Mouse (Mus musculus) MEL (cell line): ENCODE measurements around the gene Epyc. TPM values are rescaled to one million over a fixed set of nuclear protein-coding genes. Genes with fewer than 3 reads are reported as not detected.

ENCODE experiments used
- DNase-seq: peaks from one replicate; pipeline ENCODE4 v3.0.0; 2011; ENCODE audit warnings: low read depth, low spot score
- H3K27ac ChIP-seq: 2 replicates; pipeline ENCODE4 v1.5.1; 2012; ENCODE audit warnings: low read depth, mild to moderate bottlenecking, control low read depth, low read length, moderate library complexity; ENCODE audit not compliant: control insufficient read depth
- H3K27me3 ChIP-seq, 2 experiments: fragments of 150-350 bp in 1 of 2; sonication (generic) in 1 of 2; 2 replicates each; pipeline ENCODE4 v1.6.1; 2012; ENCODE audit warnings: low read length in 2 of 2, mild to moderate bottlenecking in 2 of 2, improper control_type of control experiment in 1 of 2, moderate library complexity in 1 of 2; ENCODE audit not compliant: insufficient read depth in 2 of 2, control insufficient read depth in 1 of 2
- H3K36me3 ChIP-seq, 2 experiments: 2 replicates each; pipeline ENCODE4 v1.6.1; 2012 to 2014; ENCODE audit warnings: low read length in 2 of 2, improper control_type of control experiment in 1 of 2, inconsistent platforms in 1 of 2, mild to moderate bottlenecking in 1 of 2; ENCODE audit not compliant: insufficient read depth in 2 of 2, control insufficient read depth in 1 of 2
- H3K4me1 ChIP-seq, 2 experiments: fragments of 150-350 bp in 1 of 2; sonication (generic) in 1 of 2; 2 replicates each; pipeline ENCODE4 v1.6.1; 2012; ENCODE audit warnings: low read length in 2 of 2, improper control_type of control experiment in 1 of 2, mild to moderate bottlenecking in 1 of 2; ENCODE audit not compliant: insufficient read depth in 2 of 2, control insufficient read depth in 1 of 2
- H3K4me3 ChIP-seq, 2 experiments: fragments of 150-350 bp in 1 of 2; sonication (generic) in 1 of 2; 2 replicates each; pipeline ENCODE4 v1.5.1; 2012; ENCODE audit warnings: low read depth in 2 of 2, low read length in 2 of 2, mild to moderate bottlenecking in 2 of 2, moderate library complexity in 2 of 2, control low read depth in 1 of 2, improper control_type of control experiment in 1 of 2; ENCODE audit not compliant: control insufficient read depth in 1 of 2, insufficient read depth in 1 of 2
- H3K79me2 ChIP-seq: 2 replicates; pipeline ENCODE4 v1.6.1; 2012; ENCODE audit warnings: mild to moderate bottlenecking, low read length, moderate library complexity; ENCODE audit not compliant: control insufficient read depth, poor library complexity, insufficient read depth
- H3K9ac ChIP-seq: 2 replicates; pipeline ENCODE4 v1.6.1; 2012; ENCODE audit warnings: low read depth, mild to moderate bottlenecking, control low read depth, low read length, moderate library complexity; ENCODE audit not compliant: control insufficient read depth, poor library complexity, severe bottlenecking
- H3K9me3 ChIP-seq: fragments of 150-350 bp; sonication (generic); replicated peaks from 2 replicates; pipeline ENCODE4 v1.6.1; 2012; ENCODE audit warnings: mild to moderate bottlenecking, low read length, improper control_type of control experiment, moderate library complexity; ENCODE audit not compliant: insufficient read depth
- BHLHE40 ChIP-seq: IDR thresholded peaks from 2 replicates; pipeline ENCODE4 v1.6.1; 2012; ENCODE audit warnings: low read depth, mild to moderate bottlenecking, inconsistent platforms, low read length, improper control_type of control experiment, borderline replicate concordance
- CHD2 ChIP-seq: IDR thresholded peaks from 2 replicates; pipeline ENCODE4 v1.6.1; 2011; ENCODE audit warnings: low read length, improper control_type of control experiment
- E2F4 ChIP-seq: IDR thresholded peaks from 2 replicates; pipeline ENCODE4 v1.6.1; 2011; ENCODE audit warnings: low read depth, low read length, improper control_type of control experiment, borderline replicate concordance
- EP300 ChIP-seq, 2 experiments: IDR thresholded peaks; 2 replicates each; pipeline ENCODE4 v1.6.1; 2011; ENCODE audit warnings: improper control_type of control experiment in 2 of 2, low read length in 2 of 2, low read depth in 1 of 2, mild to moderate bottlenecking in 1 of 2
- GATA1 ChIP-seq: IDR thresholded peaks from 2 replicates; pipeline ENCODE4 v1.6.1; 2011; ENCODE audit warnings: low read depth, low read length, improper control_type of control experiment
- HCFC1 ChIP-seq: IDR thresholded peaks from 2 replicates; pipeline ENCODE4 v1.6.1; 2012; ENCODE audit warnings: low read depth, mild to moderate bottlenecking, inconsistent platforms, low read length, improper control_type of control experiment, moderate library complexity
- MAZ ChIP-seq: IDR thresholded peaks from 2 replicates; pipeline ENCODE4 v1.6.1; 2012; ENCODE audit warnings: low read depth, mild to moderate bottlenecking, inconsistent platforms, low read length, improper control_type of control experiment
- MXI1 ChIP-seq: IDR thresholded peaks from 2 replicates; pipeline ENCODE4 v1.6.1; 2011; ENCODE audit warnings: mild to moderate bottlenecking, low read depth, low read length, improper control_type of control experiment
- MYB ChIP-seq: IDR thresholded peaks from 2 replicates; pipeline ENCODE4 v1.6.1; 2011; ENCODE audit warnings: mild to moderate bottlenecking, low read depth, low read length, improper control_type of control experiment
- NELFE ChIP-seq: IDR thresholded peaks from 2 replicates; pipeline ENCODE4 v1.6.1; 2011; ENCODE audit warnings: low read depth, low read length, improper control_type of control experiment
- NRF1 ChIP-seq: IDR thresholded peaks from 2 replicates; pipeline ENCODE4 v1.6.1; 2014; ENCODE audit warnings: low read depth, mild to moderate bottlenecking, inconsistent platforms, low read length, improper control_type of control experiment, moderate library complexity; ENCODE audit not compliant: poor library complexity, insufficient read depth, severe bottlenecking
- POLR2A ChIP-seq, 2 experiments: IDR thresholded peaks; 2 replicates each; pipeline ENCODE4 v1.6.1; 2011 to 2012; ENCODE audit warnings: low read length in 2 of 2, mild to moderate bottlenecking in 2 of 2, control low read depth in 1 of 2, improper control_type of control experiment in 1 of 2, low read depth in 1 of 2, moderate library complexity in 1 of 2; ENCODE audit not compliant: control insufficient read depth in 1 of 2, insufficient read depth in 1 of 2, poor library complexity in 1 of 2
- POLR2AphosphoS2 ChIP-seq: IDR thresholded peaks from 2 replicates; pipeline ENCODE4 v1.6.1; 2011; ENCODE audit warnings: low read length, improper control_type of control experiment
- RAD21 ChIP-seq: IDR thresholded peaks from 2 replicates; pipeline ENCODE4 v1.6.1; 2011; ENCODE audit warnings: mild to moderate bottlenecking, low read depth, low read length, improper control_type of control experiment
- RCOR1 ChIP-seq: IDR thresholded peaks from 2 replicates; pipeline ENCODE4 v1.6.1; 2012; ENCODE audit warnings: low read depth, mild to moderate bottlenecking, inconsistent platforms, low read length, improper control_type of control experiment
- SMC3 ChIP-seq: IDR thresholded peaks from 2 replicates; pipeline ENCODE4 v1.6.1; 2011; ENCODE audit warnings: low read depth, low read length, improper control_type of control experiment
- TAL1 ChIP-seq: IDR thresholded peaks from 2 replicates; pipeline ENCODE4 v1.6.1; 2012; ENCODE audit warnings: mild to moderate bottlenecking, inconsistent platforms, low read length, moderate library complexity, mixed read lengths
- TBP ChIP-seq: IDR thresholded peaks from 2 replicates; pipeline ENCODE4 v1.8.0; 2011; ENCODE audit warnings: low read depth, low read length, improper control_type of control experiment
- UBTF ChIP-seq: IDR thresholded peaks from 2 replicates; pipeline ENCODE4 v1.6.1; 2012; ENCODE audit warnings: low read depth, mild to moderate bottlenecking, inconsistent platforms, low read length, improper control_type of control experiment, moderate library complexity, borderline replicate concordance; ENCODE audit not compliant: insufficient read depth
- ZC3H11A ChIP-seq: IDR thresholded peaks from 2 replicates; pipeline ENCODE4 v1.6.1; 2012; ENCODE audit warnings: low read depth, mild to moderate bottlenecking, inconsistent platforms, low read length, improper control_type of control experiment
- ZKSCAN1 ChIP-seq: IDR thresholded peaks from 2 replicates; pipeline ENCODE4 v1.6.1; 2012; ENCODE audit warnings: low read depth, mild to moderate bottlenecking, inconsistent platforms, low read length, improper control_type of control experiment, moderate library complexity
- ZNF384 ChIP-seq: IDR thresholded peaks from 2 replicates; pipeline ENCODE4 v1.6.1; 2012; ENCODE audit warnings: low read depth, mild to moderate bottlenecking, inconsistent platforms, low read length, improper control_type of control experiment
- polyA plus RNA-seq, 2 experiments: library from polyadenylated mRNA; stranded (reverse) in 1 of 2; unstranded in 1 of 2; fragments of >175 nt in 1 of 2; fragments of >200 nt in 1 of 2; gene quantifications; 2 replicates each; pipeline versions ENCODE4 v1.2.1 to v1.2.4; 2012; ENCODE audit warnings: low replicate concordance in 2 of 2, low read depth in 1 of 2; ENCODE audit not compliant: insufficient read length in 2 of 2, insufficient read depth in 1 of 2, missing spikeins in 1 of 2
- total RNA-seq: library from RNA; depleted of rRNA; stranded (reverse); fragments of 300-350 nt; gene quantifications from 2 replicates; pipeline ENCODE4 v1.2.3, GENCODE M21; 2012; rRNA removed

Gene Epyc
- total RNA-seq (not detected in 2 replicates), polyA plus RNA-seq (not detected)

- H3K4me1 ChIP-seq: no peaks in the 10 kb centered on the region
These were observed at the start of gene Epyc for GRCm38 (mm10) chr10:97643768-97644167. Gene Epyc (plus strand): TSS chr10:97644068.

GRCm38 (mm10) chr10:97595680-97596079, 48.2 kb upstream of the Epyc start:
- Histone ChIP-seq H3K27me3 (no peaks in the 10 kb centered on the region), H3K79me2 (no peaks in the 10 kb centered on the region), H3K9ac (no peak overlapping the region), H3K27ac (no peak overlapping the region), H3K36me3 (no peaks in the 10 kb centered on the region), H3K9me3 (no peaks in the 10 kb centered on the region), H3K4me1 (no peaks in the 10 kb centered on the region), H3K4me3 (no peak overlapping the region)
- TF ChIP-seq HCFC1 (no peak), GATA1 (no peak), POLR2A (IDR thresholded peaks at IDR 0.05; ENCODE audit: control insufficient read depth in 1 of 2, insufficient read depth in 1 of 2, low read depth in 1 of 2, low read length in 2 of 2, poor library complexity in 1 of 2) (no peak), NRF1 (no peak), RAD21 (no peak), MXI1 (no peak), TBP (no peak), CHD2 (no peak), MAZ (no peak), EP300 (IDR thresholded peaks at IDR 0.05; ENCODE audit: low read depth in 1 of 2, low read length in 2 of 2) (no peak), RCOR1 (no peak)
- DNase-seq: no peak

More at GRCm38 (mm10) chr10:97643768-97644167, at the start of gene Epyc:
- Histone ChIP-seq H3K27me3 (no peaks in the 10 kb centered on the region), H3K27ac (no peak within 1 kb of the TSS), H3K9me3 (no peaks in the 10 kb centered on the region), H3K79me2 (no peaks in the 10 kb centered on the region), H3K36me3 (no peaks in the 10 kb centered on the region), H3K9ac (no peak within 1 kb of the TSS), H3K4me3 (no peak within 1 kb of the TSS)
- no peak for DNase-seq
- no peak for TF ChIP-seq ZNF384
- no peak for TF ChIP-seq EP300 (IDR thresholded peaks at IDR 0.05; ENCODE audit: low read depth in 1 of 2, low read length in 2 of 2)
- no peak for TF ChIP-seq UBTF
- TF ChIP-seq E2F4: no peak
- no peak for TF ChIP-seq TAL1
- no peak for TF ChIP-seq NRF1
- no peak for TF ChIP-seq ZC3H11A
- TF ChIP-seq GATA1: no peak
- TF ChIP-seq POLR2AphosphoS2: no peak
- no peak for TF ChIP-seq SMC3
- TF ChIP-seq BHLHE40: no peak
- TF ChIP-seq RAD21: no peak
- no peak for TF ChIP-seq MAZ
- no peak for TF ChIP-seq MYB
- TF ChIP-seq TBP: no peak
- TF ChIP-seq NELFE: no peak
- no peak for TF ChIP-seq ZKSCAN1
